Mouse (Mus musculus) MEL (cell line): ENCODE results near the gene Prlh. TPM values are rescaled to one million over a fixed set of nuclear protein-coding genes. Genes with fewer than 3 reads are reported as not detected.

Experiments
- DNase-seq: peaks from one replicate; pipeline ENCODE4 v3.0.0; 2011; ENCODE audit warnings: low read depth, low spot score
- H3K27ac ChIP-seq: 2 replicates; pipeline ENCODE4 v1.5.1; 2012; ENCODE audit warnings: low read depth, mild to moderate bottlenecking, control low read depth, low read length, moderate library complexity; ENCODE audit not compliant: control insufficient read depth
- H3K27me3 ChIP-seq, 2 experiments: fragments of 150-350 bp in 1 of 2; sonication (generic) in 1 of 2; 2 replicates each; pipeline ENCODE4 v1.6.1; 2012; ENCODE audit warnings: low read length in 2 of 2, mild to moderate bottlenecking in 2 of 2, improper control_type of control experiment in 1 of 2, moderate library complexity in 1 of 2; ENCODE audit not compliant: insufficient read depth in 2 of 2, control insufficient read depth in 1 of 2
- H3K36me3 ChIP-seq, 2 experiments: 2 replicates each; pipeline ENCODE4 v1.6.1; 2012 to 2014; ENCODE audit warnings: low read length in 2 of 2, improper control_type of control experiment in 1 of 2, inconsistent platforms in 1 of 2, mild to moderate bottlenecking in 1 of 2; ENCODE audit not compliant: insufficient read depth in 2 of 2, control insufficient read depth in 1 of 2
- H3K4me1 ChIP-seq, 2 experiments: fragments of 150-350 bp in 1 of 2; sonication (generic) in 1 of 2; 2 replicates each; pipeline ENCODE4 v1.6.1; 2012; ENCODE audit warnings: low read length in 2 of 2, improper control_type of control experiment in 1 of 2, mild to moderate bottlenecking in 1 of 2; ENCODE audit not compliant: insufficient read depth in 2 of 2, control insufficient read depth in 1 of 2
- H3K4me3 ChIP-seq, 2 experiments: fragments of 150-350 bp in 1 of 2; sonication (generic) in 1 of 2; 2 replicates each; pipeline ENCODE4 v1.5.1; 2012; ENCODE audit warnings: low read depth in 2 of 2, low read length in 2 of 2, mild to moderate bottlenecking in 2 of 2, moderate library complexity in 2 of 2, control low read depth in 1 of 2, improper control_type of control experiment in 1 of 2; ENCODE audit not compliant: control insufficient read depth in 1 of 2, insufficient read depth in 1 of 2
- H3K79me2 ChIP-seq: 2 replicates; pipeline ENCODE4 v1.6.1; 2012; ENCODE audit warnings: mild to moderate bottlenecking, low read length, moderate library complexity; ENCODE audit not compliant: control insufficient read depth, poor library complexity, insufficient read depth
- H3K9ac ChIP-seq: 2 replicates; pipeline ENCODE4 v1.6.1; 2012; ENCODE audit warnings: low read depth, mild to moderate bottlenecking, control low read depth, low read length, moderate library complexity; ENCODE audit not compliant: control insufficient read depth, poor library complexity, severe bottlenecking
- H3K9me3 ChIP-seq: fragments of 150-350 bp; sonication (generic); replicated peaks from 2 replicates; pipeline ENCODE4 v1.6.1; 2012; ENCODE audit warnings: mild to moderate bottlenecking, low read length, improper control_type of control experiment, moderate library complexity; ENCODE audit not compliant: insufficient read depth
- CHD1 ChIP-seq: IDR thresholded peaks from 2 replicates; pipeline ENCODE4 v1.6.1; 2012; ENCODE audit warnings: low read depth, mild to moderate bottlenecking, inconsistent platforms, low read length, improper control_type of control experiment
- CHD2 ChIP-seq: IDR thresholded peaks from 2 replicates; pipeline ENCODE4 v1.6.1; 2011; ENCODE audit warnings: low read length, improper control_type of control experiment
- CTCF ChIP-seq, 3 experiments: IDR thresholded peaks in 2 of 3; conservative IDR thresholded peaks in 1 of 3; 2 replicates each; pipeline ENCODE4 v1.5.1; 2011 to 2012; ENCODE audit warnings: low read length in 3 of 3, low read depth in 2 of 3, mild to moderate bottlenecking in 2 of 3, improper control_type of control experiment in 1 of 3, inconsistent platforms in 1 of 3, mixed read lengths in 1 of 3, moderate library complexity in 1 of 3; ENCODE audit not compliant: control insufficient read depth in 1 of 3, insufficient read depth in 1 of 3, poor library complexity in 1 of 3, severe bottlenecking in 1 of 3
- EP300 ChIP-seq, 2 experiments: IDR thresholded peaks; 2 replicates each; pipeline ENCODE4 v1.6.1; 2011; ENCODE audit warnings: improper control_type of control experiment in 2 of 2, low read length in 2 of 2, low read depth in 1 of 2, mild to moderate bottlenecking in 1 of 2
- ETS1 ChIP-seq: IDR thresholded peaks from 2 replicates; pipeline ENCODE4 v1.6.1; 2012; ENCODE audit warnings: low read depth, mild to moderate bottlenecking, inconsistent platforms, low read length, improper control_type of control experiment, moderate library complexity
- HCFC1 ChIP-seq: IDR thresholded peaks from 2 replicates; pipeline ENCODE4 v1.6.1; 2012; ENCODE audit warnings: low read depth, mild to moderate bottlenecking, inconsistent platforms, low read length, improper control_type of control experiment, moderate library complexity
- MAFK ChIP-seq: IDR thresholded peaks from 2 replicates; pipeline ENCODE4 v1.6.1; 2011; ENCODE audit warnings: low read depth, mild to moderate bottlenecking, low read length, improper control_type of control experiment, borderline replicate concordance
- MAX ChIP-seq: IDR thresholded peaks from 2 replicates; pipeline ENCODE4 v1.6.1; 2011; ENCODE audit warnings: low read length, improper control_type of control experiment
- MXI1 ChIP-seq: IDR thresholded peaks from 2 replicates; pipeline ENCODE4 v1.6.1; 2011; ENCODE audit warnings: mild to moderate bottlenecking, low read depth, low read length, improper control_type of control experiment
- MYB ChIP-seq: IDR thresholded peaks from 2 replicates; pipeline ENCODE4 v1.6.1; 2011; ENCODE audit warnings: mild to moderate bottlenecking, low read depth, low read length, improper control_type of control experiment
- NELFE ChIP-seq: IDR thresholded peaks from 2 replicates; pipeline ENCODE4 v1.6.1; 2011; ENCODE audit warnings: low read depth, low read length, improper control_type of control experiment
- POLR2A ChIP-seq, 2 experiments: IDR thresholded peaks; 2 replicates each; pipeline ENCODE4 v1.6.1; 2011 to 2012; ENCODE audit warnings: low read length in 2 of 2, mild to moderate bottlenecking in 2 of 2, control low read depth in 1 of 2, improper control_type of control experiment in 1 of 2, low read depth in 1 of 2, moderate library complexity in 1 of 2; ENCODE audit not compliant: control insufficient read depth in 1 of 2, insufficient read depth in 1 of 2, poor library complexity in 1 of 2
- POLR2AphosphoS2 ChIP-seq: IDR thresholded peaks from 2 replicates; pipeline ENCODE4 v1.6.1; 2011; ENCODE audit warnings: low read length, improper control_type of control experiment
- POLR2AphosphoS5 ChIP-seq: IDR thresholded peaks from 2 replicates; pipeline ENCODE4 v1.6.1; 2012; ENCODE audit warnings: low read depth, borderline replicate concordance, mild to moderate bottlenecking, inconsistent platforms, low read length, moderate library complexity, mixed read lengths
- RCOR1 ChIP-seq: IDR thresholded peaks from 2 replicates; pipeline ENCODE4 v1.6.1; 2012; ENCODE audit warnings: low read depth, mild to moderate bottlenecking, inconsistent platforms, low read length, improper control_type of control experiment
- SIN3A ChIP-seq: IDR thresholded peaks from 2 replicates; pipeline ENCODE4 v1.6.1; 2012; ENCODE audit warnings: low read length, improper control_type of control experiment, inconsistent platforms
- SMC3 ChIP-seq: IDR thresholded peaks from 2 replicates; pipeline ENCODE4 v1.6.1; 2011; ENCODE audit warnings: low read depth, low read length, improper control_type of control experiment
- TAL1 ChIP-seq: IDR thresholded peaks from 2 replicates; pipeline ENCODE4 v1.6.1; 2012; ENCODE audit warnings: mild to moderate bottlenecking, inconsistent platforms, low read length, moderate library complexity, mixed read lengths
- TBP ChIP-seq: IDR thresholded peaks from 2 replicates; pipeline ENCODE4 v1.8.0; 2011; ENCODE audit warnings: low read depth, low read length, improper control_type of control experiment
- UBTF ChIP-seq: IDR thresholded peaks from 2 replicates; pipeline ENCODE4 v1.6.1; 2012; ENCODE audit warnings: low read depth, mild to moderate bottlenecking, inconsistent platforms, low read length, improper control_type of control experiment, moderate library complexity, borderline replicate concordance; ENCODE audit not compliant: insufficient read depth
- USF1 ChIP-seq: IDR thresholded peaks from 2 replicates; pipeline ENCODE4 v1.6.1; 2014; ENCODE audit warnings: low read depth, mild to moderate bottlenecking, inconsistent platforms, low read length, improper control_type of control experiment, moderate library complexity
- ZMIZ1 ChIP-seq: IDR thresholded peaks from 2 replicates; pipeline ENCODE4 v1.6.1; 2012; ENCODE audit warnings: low read depth, mild to moderate bottlenecking, inconsistent platforms, low read length, improper control_type of control experiment, moderate library complexity
- ZNF384 ChIP-seq: IDR thresholded peaks from 2 replicates; pipeline ENCODE4 v1.6.1; 2012; ENCODE audit warnings: low read depth, mild to moderate bottlenecking, inconsistent platforms, low read length, improper control_type of control experiment
- polyA plus RNA-seq, 2 experiments: library from polyadenylated mRNA; stranded (reverse) in 1 of 2; unstranded in 1 of 2; fragments of >175 nt in 1 of 2; fragments of >200 nt in 1 of 2; gene quantifications; 2 replicates each; pipeline versions ENCODE4 v1.2.1 to v1.2.4; 2012; ENCODE audit warnings: low replicate concordance in 2 of 2, low read depth in 1 of 2; ENCODE audit not compliant: insufficient read length in 2 of 2, insufficient read depth in 1 of 2, missing spikeins in 1 of 2
- total RNA-seq: library from RNA; depleted of rRNA; stranded (reverse); fragments of 300-350 nt; gene quantifications from 2 replicates; pipeline ENCODE4 v1.2.3, GENCODE M21; 2012

Prlh gene
- total and polyA plus RNA-seq, 3 experiments = not detected

DNA sequence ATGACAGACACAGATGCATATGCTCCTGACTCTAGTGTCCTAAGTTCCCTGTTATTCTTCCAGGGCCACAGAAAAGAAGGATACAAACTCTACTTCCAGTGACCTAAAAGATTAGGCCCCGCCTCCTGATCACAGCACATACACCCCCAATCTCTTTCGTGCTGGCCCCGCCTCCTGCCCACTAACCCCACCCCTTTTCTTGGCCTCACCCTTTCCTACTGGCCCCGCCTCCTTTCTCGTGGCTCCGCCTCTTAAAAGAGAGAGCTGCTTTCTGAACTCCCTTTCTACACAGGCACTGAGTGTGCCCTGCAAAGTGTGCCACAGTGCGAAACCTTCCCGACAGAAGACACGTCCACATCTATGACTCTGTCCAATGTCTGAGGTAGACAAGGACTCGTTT is 7.7 kb upstream of the Prlh start:
- Histone ChIP-seq H3K9ac (no peak overlapping the region), H3K27ac (no peak overlapping the region), H3K36me3 (no peaks in the 10 kb centered on the region), H3K27me3 (no peaks in the 10 kb centered on the region), H3K4me3 (no peak overlapping the region), H3K79me2 (no peaks in the 10 kb centered on the region), H3K9me3 (no peaks in the 10 kb centered on the region), H3K4me1 (no peaks in the 10 kb centered on the region)
- no peak for DNase-seq
- TF ChIP-seq MAX (no peak), TBP (no peak), CTCF (IDR thresholded peaks at IDR 0.05 in 2 of 3, conservative IDR thresholded peaks at IDR 0.05 in 1 of 3; ENCODE audit: control insufficient read depth in 1 of 3, insufficient read depth in 1 of 3, low read depth in 2 of 3, low read length in 3 of 3, poor library complexity in 1 of 3, severe bottlenecking in 1 of 3) (no peak), ETS1 (no peak), POLR2AphosphoS2 (no peak), NELFE (no peak), TAL1 (no peak), MXI1 (no peak), MYB (no peak), CHD2 (no peak), ZMIZ1 (no peak), HCFC1 (no peak), UBTF (no peak), USF1 (no peak), MAFK (no peak), POLR2A (IDR thresholded peaks at IDR 0.05; ENCODE audit: control insufficient read depth in 1 of 2, insufficient read depth in 1 of 2, low read depth in 1 of 2, low read length in 2 of 2, poor library complexity in 1 of 2) (no peak), ZNF384 (no peak)

GRCm38 (mm10) chr1:90947252-90947651 is 5.7 kb upstream of the Prlh start:
- H3K4me3 ChIP-seq = no peak overlapping the region
- H3K4me1 ChIP-seq = no peaks in the 10 kb centered on the region
- no peak overlapping the region for H3K9ac ChIP-seq
- H3K27me3 ChIP-seq = no peaks in the 10 kb centered on the region
- H3K9me3 ChIP-seq = no peaks in the 10 kb centered on the region
- no peaks in the 10 kb centered on the region for H3K36me3 ChIP-seq
- TF ChIP-seq POLR2A (IDR thresholded peaks at IDR 0.05; ENCODE audit: control insufficient read depth in 1 of 2, insufficient read depth in 1 of 2, low read depth in 1 of 2, low read length in 2 of 2, poor library complexity in 1 of 2) (no peak), RCOR1 (no peak), NELFE (no peak), POLR2AphosphoS5 (no peak), HCFC1 (no peak), CHD1 (no peak), SIN3A (no peak), SMC3 (no peak), EP300 (IDR thresholded peaks at IDR 0.05; ENCODE audit: low read depth in 1 of 2, low read length in 2 of 2) (no peak)
- H3K79me2 ChIP-seq = no peaks in the 10 kb centered on the region
- DNase-seq = no peak
- no peak overlapping the region for H3K27ac ChIP-seq
